Mouse (Mus musculus): ENCODE measurements around the gene Sh3tc1.

Gene Sh3tc1

DNA sequence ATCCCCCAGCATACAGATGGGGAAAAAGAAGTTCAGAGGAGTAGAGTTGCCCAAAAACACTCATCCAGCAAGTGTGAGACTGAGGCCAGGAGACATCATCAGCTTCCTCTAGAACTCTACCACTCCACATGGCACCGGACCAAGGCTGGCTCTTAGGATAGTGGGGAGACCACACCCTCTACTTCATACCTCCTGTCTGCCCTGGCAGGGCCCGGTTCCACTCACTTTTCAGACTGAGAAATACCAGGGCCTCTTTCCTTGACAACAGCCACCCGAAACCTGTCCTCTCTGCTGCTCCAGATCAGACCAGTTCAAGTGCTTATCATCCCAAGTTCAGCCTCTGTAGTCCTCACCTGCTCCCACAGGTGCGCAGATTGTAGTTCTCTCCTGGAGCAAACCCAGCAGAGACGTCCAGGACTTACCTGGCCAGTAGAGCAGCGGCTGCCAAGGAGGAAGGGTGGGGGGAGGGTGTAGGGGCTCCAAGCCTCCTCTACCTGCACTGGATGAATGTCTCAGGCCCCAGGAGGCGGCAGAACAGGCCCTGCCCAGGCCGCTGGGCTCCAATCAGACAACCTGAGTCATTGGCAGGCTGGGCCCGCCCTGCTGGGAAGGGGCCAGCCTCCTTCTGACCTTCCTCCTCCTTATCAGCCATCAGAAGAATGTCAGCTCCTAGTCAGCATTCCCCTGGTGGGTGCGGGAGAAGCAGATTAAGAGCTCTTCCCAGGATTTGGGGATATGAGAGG is at the start of gene Sh3tc1:
TSS of gene Sh3tc1 (minus strand) at position 452 of the 743 bp plus-strand sequence.
- DNase-seq (ENCODE audit: low spot score), result no peak

DNA sequence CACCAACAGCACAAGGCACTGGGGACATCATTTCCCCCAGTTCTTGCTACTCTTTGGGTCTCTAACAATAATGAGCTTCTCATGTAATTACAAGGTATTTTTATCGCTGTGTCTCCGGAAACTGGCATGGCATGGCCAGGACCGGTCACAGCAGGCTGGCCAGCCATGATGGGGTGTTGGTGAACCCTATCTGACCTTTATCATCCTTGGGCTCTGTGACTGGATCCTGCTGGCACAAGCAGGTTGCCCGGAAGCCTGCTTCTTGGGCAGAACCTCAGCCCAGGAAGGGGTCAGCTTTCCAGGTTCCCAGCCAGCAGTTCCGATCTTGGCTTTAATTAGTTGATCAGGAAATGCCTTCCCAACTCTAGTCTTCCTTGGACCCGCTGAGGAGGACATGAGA is 48.9 kb upstream of the Sh3tc1 start:
- no peak for DNase-seq (ENCODE audit: low spot score)

DNA sequence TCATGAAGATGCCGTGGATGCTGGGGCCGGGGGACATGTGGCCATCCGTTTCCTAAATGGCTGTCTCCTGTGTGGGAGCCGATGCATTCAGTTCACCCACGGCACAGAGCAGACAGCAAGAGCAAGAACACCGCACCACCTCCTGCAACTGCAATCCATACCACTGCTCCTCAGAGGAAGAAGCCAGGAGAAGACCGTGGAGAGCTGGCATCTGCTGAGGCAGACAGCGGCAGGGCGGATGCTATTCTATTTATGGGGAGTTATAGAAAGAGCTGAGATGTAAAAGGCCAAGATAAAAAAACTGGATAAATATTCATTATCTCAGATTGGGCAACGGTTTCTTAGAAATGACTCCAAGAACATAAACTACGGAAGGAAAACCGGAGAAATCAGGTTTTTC is 48.1 kb upstream of the Sh3tc1 start:
- DNase-seq (ENCODE audit: low spot score), result no peak

DNA sequence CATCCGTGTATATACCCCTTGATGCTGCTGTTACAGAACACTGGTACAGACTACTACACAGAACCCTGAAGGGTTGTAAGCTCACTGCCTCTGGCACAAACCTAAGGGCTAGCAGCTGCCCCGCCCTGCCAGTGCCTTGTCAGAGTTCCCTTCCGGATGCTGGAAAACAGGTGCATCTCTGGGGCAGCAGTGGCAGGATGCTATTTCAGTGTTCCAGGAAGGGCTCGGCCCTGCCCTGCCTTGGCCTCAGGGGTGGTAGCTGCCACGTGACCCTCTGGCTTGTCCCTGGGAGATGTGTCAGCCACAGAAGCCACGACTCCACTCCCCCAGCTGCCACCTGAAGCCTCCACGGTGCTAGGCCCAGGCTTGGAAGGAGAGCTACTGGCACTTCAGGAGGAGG is 46.1 kb upstream of the Sh3tc1 start:
- DNase-seq (ENCODE audit: low spot score), result no peak

DNA sequence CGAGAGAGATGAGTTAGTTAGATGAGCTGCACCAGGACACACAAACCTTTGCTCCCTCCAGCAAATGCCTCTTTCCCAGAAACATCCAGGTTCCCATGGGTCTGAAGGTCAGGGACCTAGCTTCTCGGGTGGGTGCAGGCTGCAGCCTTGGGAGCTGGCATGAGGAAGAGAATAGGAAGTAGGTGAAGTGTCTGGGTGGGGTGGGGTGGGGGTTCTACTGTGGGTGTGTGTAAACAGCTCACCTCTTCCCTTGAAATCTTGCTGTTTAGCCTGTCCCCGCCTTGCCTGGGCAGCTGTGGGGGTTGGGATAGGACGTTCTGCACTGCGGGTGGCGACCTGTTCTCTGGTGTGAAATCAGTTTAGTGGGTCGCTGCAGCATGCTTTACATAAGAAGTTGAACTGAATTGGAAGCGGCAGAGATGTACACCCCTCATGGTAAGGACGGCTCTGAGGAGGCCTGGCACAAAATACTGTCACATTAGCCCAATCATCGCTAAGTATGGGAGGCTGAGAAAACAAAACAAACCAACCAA is 42.9 kb upstream of the Sh3tc1 start:
- DNase-seq (ENCODE audit: low spot score), result no peak

DNA sequence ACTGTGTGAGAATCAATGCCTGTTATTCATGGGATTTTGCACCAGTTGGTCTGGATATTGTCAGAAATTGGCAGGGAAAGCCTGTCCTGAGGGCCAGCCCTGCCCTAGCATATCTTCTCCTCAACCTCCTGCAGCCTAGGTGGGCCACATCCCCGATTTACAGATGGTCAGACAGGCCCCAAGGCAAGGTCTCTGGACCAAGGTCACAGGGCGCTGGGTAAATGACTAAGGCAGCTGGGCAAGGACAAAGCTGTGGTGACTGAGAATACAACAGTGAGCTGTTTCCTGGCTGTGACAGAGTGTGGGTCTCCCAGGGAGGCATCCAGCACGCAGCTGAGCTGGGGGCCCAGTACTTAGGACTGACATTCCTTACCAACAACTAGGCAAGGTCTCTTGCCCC is 41.3 kb upstream of the Sh3tc1 start:
- DNase-seq (ENCODE audit: low spot score), result no peak

DNA sequence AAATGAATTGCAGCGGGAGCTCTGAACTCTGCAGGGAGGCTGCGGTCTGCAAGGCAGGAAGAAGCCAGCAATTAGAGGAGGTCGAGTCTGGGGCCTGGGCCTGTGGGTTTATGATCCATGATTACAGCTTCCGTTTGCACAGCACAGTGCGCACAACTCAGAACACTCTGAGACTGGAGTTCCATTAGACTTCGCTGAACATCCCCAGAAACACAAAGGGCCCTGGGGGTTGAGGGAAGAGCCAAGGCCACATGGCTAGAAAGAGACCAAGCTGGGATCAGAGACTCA is 34.3 kb upstream of the Sh3tc1 start:
- no peak for DNase-seq (ENCODE audit: low spot score)

DNA sequence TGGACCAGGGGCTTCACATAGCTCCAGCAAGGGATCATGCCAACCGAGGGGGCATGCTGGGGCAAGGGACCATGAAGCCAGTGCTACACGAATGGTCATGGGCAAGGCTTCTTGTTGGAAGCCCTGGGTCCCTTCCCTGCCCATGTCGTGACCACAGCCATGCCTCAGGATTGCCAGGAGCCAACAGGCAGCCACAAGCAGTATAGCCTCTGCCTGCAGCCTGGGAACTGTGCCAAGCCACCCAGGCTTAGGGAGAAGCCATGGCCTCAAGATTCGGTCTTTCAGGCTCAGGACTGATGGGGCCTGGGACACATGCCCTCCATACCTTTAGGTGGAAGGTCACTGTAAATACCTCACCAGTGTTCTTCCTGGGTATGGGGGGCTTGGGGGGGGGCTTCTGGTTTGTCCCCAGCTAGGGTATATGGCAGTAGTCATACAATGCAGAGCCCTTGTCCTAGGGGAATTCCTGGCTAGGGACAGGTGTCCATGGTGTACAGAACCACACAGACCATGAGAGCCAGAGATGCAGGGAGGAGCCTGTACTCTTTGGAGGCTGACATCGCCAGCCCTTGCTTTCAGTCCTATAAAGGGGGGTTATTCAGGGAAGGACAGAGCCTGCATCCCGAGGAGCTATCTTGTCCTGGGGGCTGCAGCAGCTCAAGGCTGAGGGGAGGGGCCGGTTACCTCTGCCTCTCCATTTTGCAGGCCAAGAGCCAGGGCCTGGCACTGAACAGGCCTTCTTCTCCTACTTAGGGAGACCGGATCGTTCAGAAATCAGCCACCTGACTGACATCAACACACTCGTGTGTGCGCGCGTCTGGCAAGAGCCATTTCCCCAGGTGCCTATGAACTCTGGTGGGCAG is 33.7 kb upstream of the Sh3tc1 start:
- no peak for DNase-seq (ENCODE audit: low spot score)

DNA sequence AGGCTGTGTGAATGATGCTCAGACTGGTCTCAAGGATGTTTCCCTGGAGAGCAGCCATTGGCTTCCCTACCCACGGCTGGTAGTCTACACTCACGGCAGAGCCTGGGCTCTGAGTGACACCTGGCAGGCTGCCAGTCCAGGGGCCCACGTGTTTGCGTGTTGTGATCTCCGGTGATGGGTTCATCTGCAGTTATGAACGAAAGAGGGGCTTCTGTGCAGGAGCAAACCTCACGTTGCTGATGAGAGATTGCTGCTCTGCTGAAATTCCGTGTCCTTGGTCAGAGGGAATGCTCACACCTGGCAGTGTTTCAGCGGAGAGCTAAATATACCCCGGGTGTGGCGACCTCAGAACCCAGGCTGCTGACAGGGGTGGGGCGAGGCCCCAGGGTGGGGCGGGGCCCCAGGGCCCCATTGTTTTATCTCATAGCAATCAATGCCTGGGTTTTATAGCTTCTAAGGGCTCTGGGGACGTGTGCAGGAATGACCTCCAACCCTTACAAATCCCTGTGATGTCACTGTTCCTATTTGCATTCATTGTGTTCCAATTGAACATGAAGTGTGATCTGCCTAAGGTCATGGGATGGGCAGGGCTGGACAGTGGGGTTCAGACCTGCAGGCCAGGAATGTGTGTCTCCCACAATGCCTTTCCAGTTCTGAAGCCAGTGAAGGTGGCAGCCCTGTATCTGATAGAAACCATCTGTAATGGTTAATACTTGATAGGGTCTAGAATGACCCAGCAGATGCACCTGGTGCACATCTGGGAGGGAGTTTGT is 31.3 kb upstream of the Sh3tc1 start:
- no peak for DNase-seq (ENCODE audit: low spot score)

DNA sequence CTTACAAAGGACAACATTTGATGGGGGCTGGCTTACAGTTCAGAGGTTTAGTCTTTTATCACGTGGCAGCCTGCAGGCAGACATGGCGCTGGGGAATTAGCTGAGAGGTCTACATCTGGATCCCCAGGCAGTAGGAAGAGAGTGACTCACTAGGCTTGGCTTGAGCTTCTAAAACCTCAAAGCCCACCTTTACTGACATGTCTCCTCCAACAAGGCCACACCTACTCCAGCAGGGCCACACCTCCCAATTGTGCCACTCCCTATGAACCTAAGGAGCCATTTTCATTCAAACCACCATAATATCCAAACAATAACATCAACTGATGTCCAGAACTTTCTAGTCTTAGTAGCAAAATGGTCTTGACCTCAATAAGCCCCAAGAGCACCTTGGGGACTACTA is 30.5 kb upstream of the Sh3tc1 start:
- no peak for DNase-seq (ENCODE audit: low spot score)

DNA sequence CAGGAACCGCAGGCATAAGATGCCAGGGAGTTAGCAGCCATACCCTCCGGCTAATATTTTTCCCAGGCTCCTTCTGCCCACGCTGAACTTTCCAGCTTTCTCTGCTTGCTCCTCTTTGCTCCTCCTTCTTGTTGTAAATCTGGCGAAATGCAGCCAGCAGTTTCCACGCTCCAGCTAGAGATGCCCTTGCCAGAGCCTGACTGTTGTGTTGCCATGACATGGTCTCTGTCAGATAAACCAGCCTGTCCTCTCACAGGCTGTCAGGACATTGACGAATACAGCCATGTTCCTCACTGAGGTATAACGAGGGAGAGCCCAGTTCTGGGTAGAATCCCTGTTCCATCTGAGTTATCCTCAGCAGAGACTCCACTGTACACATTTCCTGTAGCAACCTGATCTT is 29.2 kb upstream of the Sh3tc1 start:
- no peak for DNase-seq (ENCODE audit: low spot score)

DNA sequence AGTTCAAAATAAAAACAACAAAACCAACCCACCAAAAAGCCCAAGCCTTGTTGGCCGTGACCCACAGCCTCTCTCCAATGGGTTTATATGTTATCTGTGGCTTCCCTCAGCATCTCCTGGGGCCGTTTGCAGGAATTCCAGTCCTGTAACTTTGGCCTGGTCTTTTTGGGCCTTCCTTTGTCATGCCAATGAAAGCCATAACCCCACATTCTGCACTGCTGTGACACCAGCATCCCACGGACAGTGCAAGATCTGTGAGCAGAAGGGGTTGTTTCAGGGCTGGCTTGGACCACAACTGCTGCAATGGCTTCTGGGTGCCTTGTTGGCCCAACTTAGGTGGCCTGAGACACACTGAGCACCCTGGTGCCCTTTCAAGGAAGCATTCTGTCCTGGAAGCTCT is 28.7 kb upstream of the Sh3tc1 start:
- no peak for DNase-seq (ENCODE audit: low spot score)

DNA sequence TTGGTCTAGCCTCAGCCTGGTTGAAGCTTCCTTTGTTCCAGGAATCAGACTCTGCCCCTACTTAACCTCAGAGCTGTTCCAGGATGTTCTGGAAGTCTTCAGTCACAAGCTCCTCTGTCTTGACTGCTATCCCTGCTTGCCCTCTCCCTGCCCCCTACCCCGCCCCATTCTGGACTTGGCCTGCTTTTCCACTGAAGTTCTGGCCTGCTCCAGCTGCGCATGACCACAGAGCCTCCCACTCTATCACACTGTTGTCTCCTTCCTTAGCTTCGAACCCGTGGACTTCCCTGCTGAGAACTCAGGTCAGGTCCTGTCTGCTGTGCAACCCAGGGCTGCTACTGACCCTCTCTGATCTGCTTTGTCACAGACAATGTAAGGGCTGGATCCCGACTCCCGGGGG is 26.1 kb upstream of the Sh3tc1 start:
- DNase-seq (ENCODE audit: low spot score), result no peak

DNA sequence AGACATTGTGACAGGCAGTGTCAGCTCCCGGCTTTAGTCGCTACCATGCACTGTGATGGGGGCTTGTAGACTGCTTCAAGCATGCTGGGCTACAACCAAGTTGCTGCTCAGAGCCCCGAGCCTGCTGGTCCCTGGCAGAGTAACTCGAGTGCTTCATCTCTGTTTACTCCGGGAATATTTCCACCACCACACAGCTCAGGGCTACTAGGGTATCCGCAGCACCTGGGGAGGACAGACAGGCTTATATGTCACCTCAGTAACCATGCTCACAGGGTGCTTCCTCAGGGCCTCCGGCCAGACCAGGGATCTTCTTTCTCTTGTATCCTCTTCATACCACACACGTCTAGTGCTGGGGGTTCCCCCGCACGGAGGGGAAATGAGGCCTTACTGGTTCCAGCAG is 23.1 kb upstream of the Sh3tc1 start:
- no peak for DNase-seq (ENCODE audit: low spot score)

DNA sequence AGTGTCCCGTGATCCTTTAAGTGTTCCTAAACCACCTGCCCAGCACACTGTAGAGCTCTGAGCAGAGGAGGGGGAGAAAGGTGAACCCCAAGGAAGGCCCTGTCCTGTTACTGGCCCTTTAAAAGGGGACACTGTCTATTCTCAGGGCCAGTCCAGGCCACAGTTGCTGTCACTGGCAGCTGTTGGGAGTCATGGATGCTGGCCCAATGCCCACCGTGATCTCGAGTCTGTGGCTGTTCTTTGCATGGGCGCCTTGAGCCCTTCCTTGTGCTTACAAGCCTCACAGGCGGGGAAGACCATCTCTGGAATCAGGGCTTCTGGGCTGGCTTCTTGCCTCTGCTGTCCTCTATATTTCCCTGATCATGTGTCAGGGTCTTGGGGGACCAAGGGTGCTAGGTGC is 22.6 kb upstream of the Sh3tc1 start:
- no peak for DNase-seq (ENCODE audit: low spot score)

DNA sequence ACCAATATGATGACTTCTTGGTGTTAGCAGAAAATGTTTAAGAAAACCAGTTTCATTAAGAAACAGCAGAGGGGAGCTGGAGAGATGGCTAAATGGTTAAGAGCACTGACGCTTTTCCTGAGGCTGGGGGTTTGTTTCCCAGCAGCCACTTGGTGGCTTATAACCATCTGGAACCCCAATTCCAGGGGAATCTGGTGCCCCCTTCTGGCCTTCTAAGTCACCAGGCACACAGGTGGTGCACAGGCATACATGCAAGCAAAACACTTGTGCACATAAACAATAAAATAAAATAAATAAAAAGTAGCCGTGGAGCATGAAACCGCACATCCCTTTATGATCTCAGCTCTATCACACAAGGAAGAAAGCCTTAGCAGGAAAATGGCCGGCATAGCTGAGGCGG is 21.5 kb upstream of the Sh3tc1 start:
- DNase-seq (ENCODE audit: low spot score), result no peak

DNA sequence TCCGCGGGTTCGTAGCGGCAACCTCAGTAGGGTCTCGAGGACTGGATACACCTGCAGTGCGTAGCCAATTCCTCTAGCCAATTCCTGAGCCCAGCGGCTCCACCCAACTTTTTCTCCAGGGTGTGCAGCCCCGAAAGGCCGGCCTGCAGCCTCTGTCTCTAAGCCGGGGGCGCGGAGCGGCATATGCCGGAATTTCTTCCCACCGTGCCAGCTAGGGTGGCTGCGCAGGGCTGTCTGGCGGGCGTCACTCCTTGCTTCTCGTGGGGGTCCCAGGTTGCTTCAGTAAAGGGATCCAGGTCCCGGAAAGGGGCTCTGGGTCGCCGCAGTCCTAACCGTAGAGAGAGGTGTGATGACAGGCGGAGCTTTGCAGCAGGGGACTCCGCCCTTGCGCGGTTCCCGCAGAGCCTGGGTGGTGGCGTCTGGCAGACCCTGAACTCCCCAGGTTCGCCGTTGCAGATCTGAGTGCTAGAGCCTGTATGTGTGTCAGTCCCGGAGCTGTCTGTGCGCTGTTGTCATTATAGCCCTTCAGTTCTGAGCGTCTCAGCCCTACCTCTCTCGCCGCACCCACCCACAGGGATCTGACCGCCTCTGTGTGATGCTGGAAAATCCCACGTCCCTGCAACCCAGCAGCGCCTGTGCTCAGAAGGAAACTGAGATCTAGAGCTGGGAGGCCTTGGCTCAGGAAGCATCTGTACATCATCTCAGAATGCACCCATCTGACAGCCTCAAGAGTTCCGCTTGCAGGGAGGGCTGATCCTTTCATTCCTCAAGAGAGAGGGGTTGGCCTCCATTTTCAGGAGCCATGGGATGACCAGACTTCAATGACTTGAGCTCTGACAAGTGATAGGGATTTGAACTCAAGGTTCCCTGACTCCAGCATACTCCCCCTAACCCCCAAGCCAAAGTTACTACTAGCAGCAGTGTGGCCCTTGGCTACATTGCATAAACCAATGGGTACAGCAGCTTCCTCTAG is 18.6 kb upstream of the Sh3tc1 start:
- no peak for DNase-seq (ENCODE audit: low spot score)

DNA sequence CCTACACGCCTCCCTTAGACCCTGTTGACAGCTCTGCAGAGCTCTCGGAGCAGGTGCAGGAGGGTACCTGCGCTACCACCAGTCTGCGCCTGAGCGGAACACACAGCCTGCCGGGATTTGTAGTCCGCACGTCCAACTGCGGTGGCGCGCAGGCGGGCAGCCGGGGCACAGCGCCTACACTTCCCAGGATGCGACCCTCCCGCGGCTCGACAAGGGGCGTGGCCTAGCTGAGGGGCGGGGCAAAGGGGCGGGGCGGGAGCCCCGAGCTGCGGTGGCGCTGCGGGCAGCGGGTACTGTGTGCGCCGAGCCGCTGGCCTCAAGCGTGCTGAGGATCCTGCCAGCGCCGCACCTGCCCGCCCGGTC is 17.8 kb upstream of the Sh3tc1 start, which contains the start of gene Ablim2:
TSS of gene Ablim2 (plus strand) at position 242 of the 363 bp plus-strand sequence.
- DNase-seq (ENCODE audit: low spot score), result peak; percentile 53

DNA sequence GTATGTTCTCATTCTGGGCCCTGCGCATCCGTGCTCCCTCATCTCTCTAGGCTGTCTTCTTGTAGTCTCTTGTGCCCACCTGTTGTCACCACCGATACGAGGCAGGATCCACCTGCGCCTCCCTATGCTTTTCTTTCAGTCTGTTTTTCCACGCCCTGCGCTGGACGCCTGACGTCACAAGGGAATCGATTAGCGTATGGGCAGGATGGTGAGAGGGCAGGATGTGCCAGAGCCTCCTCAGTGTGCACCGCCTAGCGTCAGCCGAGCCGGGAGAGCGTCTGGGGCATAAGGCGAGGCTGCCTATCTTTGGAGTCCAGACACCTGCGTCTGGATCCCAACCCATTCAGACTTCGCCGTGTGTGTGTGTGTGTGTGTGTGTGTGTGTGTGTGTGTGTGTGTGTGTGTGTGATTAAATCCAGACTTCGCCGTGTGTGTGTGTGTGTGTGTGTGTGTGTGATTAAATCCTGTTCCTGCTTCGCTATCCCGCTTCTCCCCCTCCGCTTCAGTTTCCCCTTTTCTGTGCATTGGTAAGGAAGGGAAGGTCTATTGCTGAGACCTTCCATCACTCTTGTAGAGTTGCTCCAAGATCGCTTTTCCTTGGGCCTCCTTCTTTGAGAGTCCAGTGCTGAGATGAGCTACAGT is 17.3 kb upstream of the Sh3tc1 start:
- DNase-seq (ENCODE audit: low spot score), result no peak

DNA sequence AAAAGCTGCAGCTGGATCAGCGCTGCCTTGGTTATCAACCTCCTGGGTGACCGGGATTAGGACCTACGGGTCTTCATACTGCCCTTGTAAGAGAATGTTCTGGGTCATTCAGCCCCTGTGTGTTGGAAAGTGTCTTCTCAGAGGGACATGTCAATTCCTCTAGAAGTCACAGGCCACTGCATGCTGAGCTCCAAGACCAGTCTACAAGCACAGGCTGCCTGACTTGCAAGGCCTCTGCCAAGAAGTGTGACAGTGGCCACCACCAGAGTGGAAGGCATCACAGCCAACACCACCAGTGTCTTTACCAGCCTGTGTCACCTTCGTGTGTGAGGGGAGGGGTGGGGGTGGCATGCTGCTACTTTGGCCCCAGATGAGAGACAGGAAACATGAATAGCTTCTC is 16.2 kb upstream of the Sh3tc1 start:
- no peak for DNase-seq (ENCODE audit: low spot score)

DNA sequence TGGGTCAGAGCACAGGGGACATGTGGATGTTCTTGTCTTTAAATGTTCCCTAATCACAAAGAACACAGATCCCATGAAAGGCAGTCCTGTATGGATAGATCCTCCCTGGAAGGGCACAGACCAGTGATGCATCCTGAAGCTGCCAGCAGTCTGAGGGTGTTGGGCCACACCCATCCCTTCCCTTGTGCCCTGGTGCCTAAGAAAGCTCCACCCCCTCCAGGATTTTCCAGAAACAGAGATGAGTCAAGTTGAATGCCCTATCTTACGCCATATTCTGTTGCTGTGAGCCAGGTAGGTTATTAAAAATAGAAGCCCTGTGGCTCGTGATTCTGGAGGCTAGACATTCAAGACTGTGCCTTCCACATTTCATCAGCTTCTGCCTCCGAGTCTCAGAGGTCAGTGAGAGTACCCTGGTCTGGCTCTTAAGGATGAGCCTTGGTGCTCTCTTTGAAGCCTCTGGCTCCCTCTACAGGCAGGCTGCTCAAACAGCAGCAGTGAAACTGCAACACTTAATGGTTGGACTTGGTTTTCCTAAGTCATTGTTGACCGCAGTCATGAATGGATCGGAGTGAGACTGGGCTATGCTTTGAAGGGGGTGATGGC is 15.4 kb upstream of the Sh3tc1 start:
- DNase-seq (ENCODE audit: low spot score), result no peak

All from ovary, postnatal 10 days (tissue).